Mouse (Mus musculus) kidney, embryonic 16.5 days (tissue): Measurements from ENCODE around the gene Vdr. TPM values are rescaled to one million over a fixed set of nuclear protein-coding genes. Genes with fewer than 3 reads are reported as not detected.
"Not testable (repeated sequence)": the region's sequence is repeated elsewhere in the genome, so short reads cannot be mapped to it uniquely, and the experiment has no call there.

Source experiments
- ATAC-seq: fragments of 200-750 bp; cut with Nextera tagmentation; 2 replicates; pipeline ENCODE4 v1.8.0; 2017; ENCODE audit warnings: moderate TSS enrichment; ENCODE audit not compliant: low FRiP score, low TSS enrichment
- H3K27ac ChIP-seq: fragments of 300-500 bp; sonication (generic); 2 replicates; pipeline ENCODE4 v1.5.1; 2014; ENCODE audit warnings: low read length
- H3K27me3 ChIP-seq: fragments of 300-500 bp; sonication (generic); 2 replicates; pipeline ENCODE4 v1.6.1; 2014; ENCODE audit warnings: low read length, control low read depth, mixed read lengths; ENCODE audit not compliant: insufficient read depth
- H3K36me3 ChIP-seq: fragments of 300-500 bp; sonication (generic); 2 replicates; pipeline ENCODE4 v1.6.1; 2014; ENCODE audit warnings: low read length, control low read depth, mixed read lengths; ENCODE audit not compliant: insufficient read depth
- H3K4me1 ChIP-seq: fragments of 300-500 bp; sonication (generic); 2 replicates; pipeline ENCODE4 v1.6.1; 2014; ENCODE audit warnings: low read length, control low read depth, mixed read lengths; ENCODE audit not compliant: insufficient read depth
- H3K4me2 ChIP-seq: fragments of 300-500 bp; sonication (generic); replicated peaks from 2 replicates; pipeline ENCODE4 v1.6.1; 2014; ENCODE audit warnings: low read depth, low read length
- H3K4me3 ChIP-seq: fragments of 300-500 bp; sonication (generic); 2 replicates; pipeline ENCODE4 v1.5.1; 2014; ENCODE audit warnings: mild to moderate bottlenecking, low read length
- H3K9ac ChIP-seq: fragments of 300-500 bp; sonication (generic); replicated peaks from 2 replicates; pipeline ENCODE4 v1.6.1; 2014; ENCODE audit warnings: low read length
- H3K9me3 ChIP-seq: fragments of 300-500 bp; sonication (generic); 2 replicates; pipeline ENCODE4 v1.6.1; 2016; ENCODE audit warnings: low read length, control low read depth
- WGBS: fragments of 180-500 bp; shearing (Covaris S2); extraction: QIAGEN DNeasy Blood & Tissue Kit; methylation state at CpG from one replicate; pipeline ENCODE4 v1.1.7; 2014; 5-methylcytosine and 5-hydroxymethylcytosine counted together
- polyA plus RNA-seq: library from polyadenylated mRNA; unstranded; fragments of >200 nt; fragmentation: Nextera tagmentation; extraction: Ambion mirVana; gene quantifications from 2 replicates; pipeline ENCODE4 v1.2.1, GENCODE M21; 2015

The Vdr gene
- polyA plus RNA-seq, 1 experiment from 2014 or later, result 10.5 TPM

DNA sequence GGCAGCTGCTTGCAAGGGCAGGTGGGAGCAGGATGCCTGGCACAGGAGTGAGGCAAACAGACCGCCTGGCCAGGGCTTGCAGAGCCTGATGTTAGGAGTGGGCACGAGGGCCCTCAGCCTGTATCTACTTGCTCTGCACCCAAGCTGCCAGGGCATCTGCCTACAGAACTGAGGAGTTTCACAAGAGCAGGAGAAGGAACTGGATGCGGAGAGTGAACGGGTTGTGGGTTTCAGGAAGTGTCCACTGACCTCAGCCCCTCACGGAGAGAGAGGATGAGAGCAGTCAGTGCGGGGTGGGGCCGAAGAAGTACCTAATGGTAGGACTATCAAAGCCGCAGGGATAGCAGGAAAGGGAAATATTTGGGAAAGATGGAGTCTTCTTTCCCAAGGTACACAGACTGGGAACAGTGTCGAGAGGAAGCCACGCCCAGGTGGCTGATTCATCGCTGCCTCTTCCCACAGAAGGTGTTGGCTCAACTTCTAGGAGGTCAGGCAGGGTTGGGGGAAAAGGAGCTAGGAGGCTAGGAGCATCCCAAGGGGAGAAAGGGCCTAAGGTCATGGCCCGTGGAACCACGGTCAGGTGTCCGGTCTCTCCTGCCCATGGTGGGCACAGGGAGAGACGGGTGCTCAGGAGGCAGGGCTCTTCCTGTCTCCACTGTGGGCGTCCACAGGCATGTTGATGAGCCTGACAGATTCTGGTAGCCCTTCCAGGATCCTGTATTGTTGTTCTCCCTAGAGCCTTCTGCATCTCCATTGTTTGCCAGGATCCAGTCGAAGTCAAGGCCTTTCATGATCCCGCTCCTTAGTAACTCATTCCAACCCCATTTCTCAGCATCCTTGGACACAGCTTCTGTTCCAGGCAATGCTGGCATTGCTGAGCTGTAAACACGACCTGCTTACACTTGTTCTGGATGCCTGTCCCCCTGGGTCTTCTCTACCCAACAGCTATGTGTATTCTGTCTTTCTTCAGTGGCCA is 39.1 kb downstream of the Vdr start:
- H3K4me3 ChIP-seq, result no peak overlapping the region
- no peaks in the 10 kb centered on the region for H3K27me3 ChIP-seq
- H3K4me2 ChIP-seq, result no peak overlapping the region
- H3K36me3 ChIP-seq, result peaks cover 6% of the 10 kb centered on the region
- no peak overlapping the region for H3K27ac ChIP-seq
- H3K4me1 ChIP-seq, result peaks cover 4% of the 10 kb centered on the region; the same call in 1 of the 2 replicates
- no peak overlapping the region for H3K9ac ChIP-seq
- 79% methylated on average over 19 of the region's 19 CpGs for WGBS
- H3K9me3 ChIP-seq, result peaks cover 13% of the 10 kb centered on the region; the same call in 1 of the 2 replicates
- ATAC-seq, result no peak

DNA sequence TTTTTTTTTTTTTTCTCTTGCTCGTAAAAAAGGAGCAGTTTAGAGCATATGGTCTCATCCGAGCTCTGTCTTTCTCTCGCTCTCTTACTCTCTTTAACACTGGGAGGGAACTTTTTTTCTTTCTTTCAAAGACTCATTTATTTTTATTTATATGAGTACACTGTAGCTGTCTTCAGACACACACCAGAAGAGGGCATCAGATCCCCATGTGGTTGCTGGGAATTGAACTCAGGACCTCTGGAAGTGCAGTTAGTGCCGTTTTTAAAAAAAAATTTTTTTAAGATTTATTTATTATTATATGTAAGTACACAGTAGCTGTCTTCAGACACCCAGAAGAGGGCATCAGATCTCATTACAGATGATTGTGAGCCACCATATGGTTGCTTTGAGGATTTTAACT is 40.3 kb downstream of the Vdr start:
- not testable (repeated sequence) for H3K27ac ChIP-seq, ATAC-seq, H3K4me3 ChIP-seq, H3K4me2 ChIP-seq, H3K27me3 ChIP-seq, H3K4me1 ChIP-seq, H3K36me3 ChIP-seq, H3K9ac ChIP-seq
- peaks cover 17% of the 10 kb centered on the region; the same call in 1 of the 2 replicates for H3K9me3 ChIP-seq
- 74% methylated on average over 4 of the region's 4 CpGs for WGBS

DNA sequence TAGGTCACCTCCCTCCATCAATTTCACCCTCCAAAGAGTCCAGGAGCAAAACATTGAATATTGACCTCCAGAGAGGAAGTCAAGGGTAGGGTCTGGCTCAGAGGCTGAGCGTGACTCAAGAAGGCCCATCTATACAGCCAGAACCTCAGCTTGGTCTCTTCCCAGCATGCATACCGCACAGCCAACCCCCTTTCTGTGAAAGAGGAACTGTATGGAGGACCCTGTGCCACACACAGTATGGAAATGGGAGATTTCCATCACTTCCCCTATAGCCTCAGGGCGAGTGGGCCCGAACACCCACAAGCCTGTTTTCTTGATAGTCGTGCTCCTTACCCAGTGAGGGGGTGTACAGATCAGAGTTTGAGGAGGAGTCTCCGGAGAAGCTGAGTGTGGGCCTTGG is 41.4 kb downstream of the Vdr start:
- Histone ChIP-seq H3K27me3 (no peaks in the 10 kb centered on the region), H3K4me3 (no peak overlapping the region), H3K4me1 (peaks cover 6% of the 10 kb centered on the region; the same call in 1 of the 2 replicates), H3K9me3 (peaks cover 17% of the 10 kb centered on the region; the same call in 1 of the 2 replicates), H3K9ac (no peak overlapping the region), H3K27ac (no peak overlapping the region), H3K4me2 (no peak overlapping the region), H3K36me3 (peaks cover 6% of the 10 kb centered on the region)
- no peak for ATAC-seq
- 81% methylated on average over 6 of the region's 6 CpGs for WGBS

DNA sequence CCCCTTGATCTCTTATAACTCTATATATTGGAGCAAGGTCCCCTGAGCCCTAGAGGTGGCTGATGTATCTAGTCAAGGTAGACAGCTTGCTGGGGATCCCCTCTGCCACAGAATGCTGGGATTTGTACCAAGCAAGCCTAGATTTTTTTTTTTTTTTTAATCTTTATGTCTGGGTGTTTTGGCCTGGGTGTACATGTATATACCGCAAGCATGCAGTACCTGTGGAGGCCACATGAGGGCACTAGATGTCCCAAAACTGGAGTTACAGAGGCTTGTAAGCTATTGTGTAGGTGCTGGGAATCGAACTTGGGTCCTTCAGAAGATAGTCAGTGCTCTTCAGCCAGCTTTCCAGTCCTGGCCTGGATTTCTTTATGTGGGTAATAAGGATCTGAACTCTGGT is 44.4 kb downstream of the Vdr start:
- Histone ChIP-seq H3K9me3 (peaks cover 17% of the 10 kb centered on the region; the same call in 1 of the 2 replicates), H3K27me3 (no peaks in the 10 kb centered on the region), H3K9ac (no peak overlapping the region), H3K4me1 (0 out of 2 replicates have a peak, but pooled peaks cover 3% of the 10 kb centered on the region), H3K27ac (no peak overlapping the region), H3K4me2 (no peak overlapping the region), H3K4me3 (no peak overlapping the region), H3K36me3 (peaks cover 6% of the 10 kb centered on the region)
- ATAC-seq, result no peak
- WGBS, result 91% methylated on average over 2 of the region's 2 CpGs

DNA sequence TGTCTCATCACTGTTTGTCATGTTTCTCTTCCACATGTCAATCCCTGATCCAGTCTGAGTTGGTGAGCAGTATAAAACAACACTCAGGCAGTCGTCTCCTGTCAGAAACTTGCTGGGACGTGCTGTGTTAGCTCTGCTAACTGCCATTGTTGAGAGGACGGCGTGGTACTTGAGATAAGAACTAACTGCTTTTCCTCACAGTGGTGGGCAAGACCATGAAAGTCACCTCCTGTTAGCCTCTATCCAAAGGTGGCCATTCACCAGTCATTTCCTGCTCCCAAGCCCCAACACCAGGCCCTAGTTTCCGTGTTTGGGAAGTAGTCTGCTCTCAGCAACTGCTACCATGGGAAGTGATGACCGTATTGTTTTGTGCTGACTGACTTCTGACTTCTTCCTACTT is 45.3 kb downstream of the Vdr start:
- 56% methylated on average over 6 of the region's 6 CpGs for WGBS

DNA sequence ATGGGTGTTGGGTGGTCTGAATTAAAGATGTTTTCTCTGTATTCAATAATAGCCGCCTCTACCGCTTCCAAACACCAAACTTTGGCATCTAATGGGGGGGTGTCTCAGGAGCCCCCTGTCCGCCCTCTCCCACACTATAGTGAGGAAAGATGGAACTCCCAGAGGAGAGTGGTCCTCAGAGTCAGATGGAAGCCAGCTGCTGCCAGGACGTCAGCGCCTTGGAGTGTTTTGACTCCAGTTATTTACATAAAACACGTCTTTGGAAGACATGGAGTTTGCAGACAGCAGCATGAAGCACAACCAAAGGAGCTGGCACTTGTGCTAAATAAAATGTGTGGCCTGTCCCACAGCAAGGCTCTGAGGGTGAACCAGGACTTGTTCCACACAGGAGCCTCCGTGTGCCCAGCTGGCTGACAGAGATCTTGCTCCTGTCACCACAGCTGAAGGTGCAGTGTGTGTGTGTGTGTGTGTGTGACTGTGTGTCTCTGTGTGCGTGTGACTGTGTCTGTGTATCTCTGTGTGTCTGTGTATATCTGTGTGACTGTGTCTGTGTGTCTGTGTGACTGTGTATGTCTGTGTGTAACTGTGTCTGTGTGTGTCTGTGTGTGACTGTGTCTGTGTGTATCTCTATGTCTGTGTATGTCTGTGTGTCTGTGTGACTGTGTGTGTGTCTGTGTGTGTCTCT is 45.9 kb downstream of the Vdr start:
- no peaks in the 10 kb centered on the region for H3K27me3 ChIP-seq
- H3K27ac ChIP-seq, result no peak overlapping the region
- H3K9me3 ChIP-seq, result peaks cover 17% of the 10 kb centered on the region; the same call in 1 of the 2 replicates
- WGBS, result 49% methylated on average over 8 of the region's 8 CpGs
- ATAC-seq, result no peak
- H3K36me3 ChIP-seq, result peaks cover 9% of the 10 kb centered on the region
- H3K4me1 ChIP-seq, result 0 out of 2 replicates have a peak, but pooled peaks cover 3% of the 10 kb centered on the region
- H3K9ac ChIP-seq, result no peak overlapping the region
- no peak overlapping the region for H3K4me2 ChIP-seq
- H3K4me3 ChIP-seq, result no peak overlapping the region

More for the DNA sequence above, 45.3 kb downstream of the Vdr start:
- Histone ChIP-seq H3K4me1 (0 out of 2 replicates have a peak, but pooled peaks cover 3% of the 10 kb centered on the region), H3K4me2 (no peak overlapping the region), H3K36me3 (peaks cover 6% of the 10 kb centered on the region), H3K9ac (no peak overlapping the region), H3K4me3 (no peak overlapping the region), H3K9me3 (peaks cover 17% of the 10 kb centered on the region; the same call in 1 of the 2 replicates), H3K27me3 (no peaks in the 10 kb centered on the region), H3K27ac (no peak overlapping the region)
- no peak for ATAC-seq

DNA sequence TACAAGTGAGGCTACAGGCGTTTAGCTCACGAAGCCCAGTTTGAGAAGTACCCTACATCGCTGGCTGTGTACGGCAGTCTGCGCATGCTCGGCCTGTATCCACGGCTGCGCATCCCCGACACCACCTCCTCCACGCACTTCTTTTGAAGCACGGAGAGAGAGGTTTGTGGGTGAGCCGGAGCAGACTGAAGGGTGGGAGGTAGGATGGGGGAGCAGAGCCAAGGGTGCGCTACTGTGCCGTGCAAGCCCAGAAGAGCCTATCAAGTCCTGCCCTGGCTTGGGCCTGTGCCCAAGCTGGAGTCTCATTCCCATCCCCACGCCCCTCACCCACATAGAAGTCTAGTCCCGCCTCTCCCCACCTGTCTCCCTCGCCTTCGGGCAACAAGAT is 46.9 kb downstream of the Vdr start:
- Histone ChIP-seq H3K27me3 (no peaks in the 10 kb centered on the region), H3K4me3 (no peak overlapping the region), H3K9me3 (peaks cover 17% of the 10 kb centered on the region; the same call in 1 of the 2 replicates), H3K9ac (no peak overlapping the region), H3K27ac (no peak overlapping the region), H3K36me3 (peaks cover 9% of the 10 kb centered on the region), H3K4me1 (0 out of 2 replicates have a peak, but pooled peaks cover 3% of the 10 kb centered on the region), H3K4me2 (no peak overlapping the region)
- no peak for ATAC-seq
- 82% methylated on average over 18 of the region's 18 CpGs for WGBS

DNA sequence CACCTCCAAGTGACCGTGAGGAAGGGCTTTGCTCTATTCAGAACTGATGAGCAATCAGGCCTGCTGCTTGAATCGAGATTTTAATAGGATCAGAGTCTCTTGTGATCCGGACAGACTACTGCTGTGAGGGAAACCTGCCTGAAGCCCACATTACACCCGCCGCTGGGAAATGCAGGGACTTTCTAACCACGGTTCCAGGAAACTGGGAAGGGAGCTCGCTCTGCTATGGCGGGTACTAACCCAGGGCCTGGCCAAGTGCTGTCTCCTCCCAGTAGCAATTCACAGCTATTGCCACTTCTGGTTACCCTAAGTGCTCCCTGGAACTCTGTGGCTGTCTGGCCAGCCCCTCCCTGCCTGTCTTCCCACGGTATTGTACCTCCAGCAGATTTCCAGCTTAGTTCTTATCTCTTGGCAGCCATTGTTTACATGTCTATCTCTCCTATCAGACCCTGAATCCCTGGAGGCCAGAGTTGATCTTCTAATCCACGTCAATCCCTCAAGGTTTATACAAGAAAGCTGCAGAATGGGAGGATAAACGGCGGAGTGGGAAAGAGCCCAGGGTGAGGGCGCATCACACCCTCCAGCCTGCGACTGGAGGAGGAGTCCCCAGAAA is 47.4 kb downstream of the Vdr start:
- WGBS, result 58% methylated on average over 14 of the region's 14 CpGs
- no peak for ATAC-seq
- no peak overlapping the region for H3K9ac ChIP-seq

DNA sequence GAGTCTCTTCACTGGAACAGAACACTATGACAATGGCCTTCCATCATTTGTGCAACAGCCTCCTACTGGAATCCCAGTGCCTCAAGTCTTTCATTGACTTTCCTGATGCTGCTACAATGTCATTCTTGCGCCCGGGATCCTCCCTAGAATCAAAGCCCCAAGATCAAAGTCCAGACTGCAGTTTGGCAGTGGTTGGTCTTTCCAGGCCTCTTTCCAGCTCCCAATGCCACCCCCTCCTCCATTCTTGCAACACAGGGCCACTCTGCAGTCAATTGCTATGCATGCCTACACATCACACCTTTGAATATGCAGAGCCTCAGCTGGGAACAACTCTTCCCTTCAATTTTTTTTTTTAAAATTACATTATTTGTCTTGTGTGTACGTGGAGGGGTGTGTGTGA is 50.1 kb downstream of the Vdr start:
- Histone ChIP-seq H3K9me3 (no peaks in the 10 kb centered on the region), H3K36me3 (0 out of 2 replicates have a peak, but pooled peaks cover 6% of the 10 kb centered on the region), H3K4me2 (no peak overlapping the region), H3K9ac (no peak overlapping the region), H3K4me3 (no peak overlapping the region), H3K4me1 (0 out of 2 replicates have a peak, but pooled peaks cover 3% of the 10 kb centered on the region), H3K27me3 (no peaks in the 10 kb centered on the region), H3K27ac (no peak overlapping the region)
- ATAC-seq, result no peak
- 76% methylated on average over 3 of the region's 3 CpGs for WGBS

More for the DNA sequence above, 47.4 kb downstream of the Vdr start:
- Histone ChIP-seq H3K27ac (no peak overlapping the region), H3K27me3 (no peaks in the 10 kb centered on the region), H3K9me3 (peaks cover 17% of the 10 kb centered on the region; the same call in 1 of the 2 replicates), H3K4me3 (no peak overlapping the region), H3K36me3 (peaks cover 9% of the 10 kb centered on the region), H3K4me2 (no peak overlapping the region), H3K4me1 (0 out of 2 replicates have a peak, but pooled peaks cover 3% of the 10 kb centered on the region)
